Mouse (Mus musculus) regulatory T cell (primary cell): Measurements from ENCODE around the gene Phgr1.

Experiments
- in situ Hi-C: fragments of 300-600 bp; cut with MboI, MseI; formaldehyde crosslinking; loops from one replicate; pipeline ENCODE4 v1.15.1; 2025; ENCODE audit warnings: high pct_unique_total_duplicates

Gene Phgr1

GRCm38 (mm10) chr2:118772158-118772874, at the start of gene Phgr1:
Phgr1 (plus strand) TSS chr2:118772769.
- in situ Hi-C loops, result loop anchor here (25.0 kb wide), 1 partner anchor 115 kb away; no protein-coding TSS in a partner anchor

GRCm38 (mm10) chr2:118723693-118724486, 48.7 kb upstream of the Phgr1 start:
- in situ Hi-C loops, result no loop called here

- in situ Hi-C loops, result no loop called here
Measured at GRCm38 (mm10) chr2:118725511-118725910, 47.1 kb upstream of the Phgr1 start.

GRCm38 (mm10) chr2:118726873-118727272, 45.7 kb upstream of the Phgr1 start:
- in situ Hi-C loops, result no loop called here

GRCm38 (mm10) chr2:118727911-118728310, 44.7 kb upstream of the Phgr1 start:
- in situ Hi-C loops, result no loop called here

- in situ Hi-C loops, result no loop called here
Measured at GRCm38 (mm10) chr2:118728337-118728736, 44.2 kb upstream of the Phgr1 start, which contains the start of gene Plcb2. Plcb2 (minus strand) TSS chr2:118728438.

GRCm38 (mm10) chr2:118729194-118729593, 43.4 kb upstream of the Phgr1 start:
- in situ Hi-C loops, result no loop called here

GRCm38 (mm10) chr2:118729816-118730621, 42.5 kb upstream of the Phgr1 start:
- in situ Hi-C loops, result no loop called here

- in situ Hi-C loops, result no loop called here
Measured at GRCm38 (mm10) chr2:118730622-118730915, 42.0 kb upstream of the Phgr1 start.

GRCm38 (mm10) chr2:118731981-118732380, 40.6 kb upstream of the Phgr1 start:
- in situ Hi-C loops, result no loop called here

GRCm38 (mm10) chr2:118733341-118733740, 39.2 kb upstream of the Phgr1 start:
- in situ Hi-C loops, result no loop called here

- in situ Hi-C loops, result no loop called here
Measured at GRCm38 (mm10) chr2:118740341-118740740, 32.2 kb upstream of the Phgr1 start.

- in situ Hi-C loops, result no loop called here
Measured at GRCm38 (mm10) chr2:118741183-118741582, 31.4 kb upstream of the Phgr1 start.

- in situ Hi-C loops, result no loop called here
Measured at GRCm38 (mm10) chr2:118743261-118743943, 29.2 kb upstream of the Phgr1 start.

- in situ Hi-C loops, result no loop called here
Measured at GRCm38 (mm10) chr2:118744621-118745020, 27.9 kb upstream of the Phgr1 start.

GRCm38 (mm10) chr2:118745232-118745884, 27.2 kb upstream of the Phgr1 start, which contains the start of gene Inafm2:
Inafm2 (plus strand) TSS chr2:118745758.
- in situ Hi-C loops, result no loop called here

GRCm38 (mm10) chr2:118745915-118746901, 26.4 kb upstream of the Phgr1 start:
- in situ Hi-C loops, result no loop called here

- in situ Hi-C loops, result no loop called here
Measured at GRCm38 (mm10) chr2:118747301-118747960, 25.1 kb upstream of the Phgr1 start.

GRCm38 (mm10) chr2:118749341-118749884, 23.2 kb upstream of the Phgr1 start:
- in situ Hi-C loops, result no loop called here
